Mouse (Mus musculus) urinary bladder, postnatal 25 days (tissue): ENCODE data around the gene Pde3b.
"Not testable (repeated sequence)": the region's sequence is repeated elsewhere in the genome, so short reads cannot be mapped to it uniquely, and the experiment has no call there.

Experiments used
- DNase-seq: peaks from one replicate; pipeline ENCODE4 v3.0.0; 2022; ENCODE audit warnings: low spot score

Pde3b gene

DNA sequence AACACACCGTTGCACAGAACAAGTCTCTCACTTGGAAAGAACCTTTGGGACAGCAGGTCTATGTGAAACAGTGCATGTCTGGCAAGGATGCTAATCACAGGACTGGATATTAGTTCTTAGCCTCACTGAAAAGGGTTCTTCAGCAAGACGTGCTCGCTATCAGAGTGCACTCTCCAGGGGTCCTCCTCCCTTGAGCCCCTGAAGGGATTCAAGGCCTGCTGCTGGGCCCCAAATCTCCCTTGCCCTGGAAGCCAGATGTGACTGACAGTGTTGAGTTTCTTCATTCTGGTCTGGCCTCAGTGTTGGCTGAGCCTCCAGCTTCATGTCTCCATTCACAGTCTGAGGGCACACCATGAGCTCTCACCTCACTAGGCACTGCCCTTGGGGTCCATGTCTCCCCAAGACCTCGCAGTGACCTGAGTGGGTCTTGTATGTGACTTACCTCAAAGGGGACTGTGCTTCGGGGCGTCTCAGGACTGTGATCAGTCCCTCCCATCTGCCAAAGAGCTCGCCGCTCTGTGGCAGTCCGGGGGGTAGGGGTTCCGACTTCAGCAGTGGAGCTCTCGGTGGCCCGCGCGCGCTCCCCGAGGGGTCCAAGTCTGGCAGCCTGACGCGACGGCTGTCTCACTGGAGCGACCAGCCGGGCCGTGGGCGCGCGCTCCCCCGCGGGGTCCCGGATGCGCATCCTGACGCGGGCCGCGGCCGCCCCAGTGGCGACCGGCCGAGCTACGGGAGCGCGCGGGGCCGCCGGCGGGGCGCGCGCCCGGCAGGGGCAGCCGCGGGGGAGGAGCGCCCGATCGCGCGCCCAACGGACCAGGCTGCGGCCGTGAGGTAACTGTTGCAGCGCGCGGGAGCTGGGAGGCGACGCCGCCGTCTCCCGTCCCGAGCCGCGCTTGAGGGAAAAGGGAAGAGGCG lies at the start of gene Pde3b:
Gene Pde3b (plus strand): TSS at position 861 of the 915 bp plus-strand sequence.
- peak; percentile 56 for DNase-seq

DNA sequence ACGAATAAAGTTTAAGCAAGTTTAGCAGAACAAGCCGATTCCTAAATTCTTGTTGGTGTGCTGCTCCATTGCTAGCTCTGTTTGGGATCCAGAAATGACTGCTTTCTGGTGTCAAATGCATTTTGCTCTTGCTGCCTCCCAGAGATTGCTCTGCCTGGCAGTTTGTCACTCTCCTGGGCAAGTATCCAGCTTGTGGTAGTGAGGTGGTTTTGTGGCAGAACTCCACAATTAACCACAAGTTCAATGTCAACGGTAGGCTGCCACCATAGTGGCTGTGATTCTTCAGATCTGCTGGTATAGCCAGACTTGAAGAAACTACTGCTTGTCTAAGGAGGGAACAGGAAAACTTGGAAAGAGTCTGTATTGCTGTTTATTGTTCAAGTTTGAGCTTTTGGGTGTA lies 13.0 kb upstream of the Pde3b start:
- no peak for DNase-seq

- DNase-seq: peak; percentile 31
Measured at GRCm38 (mm10) chr7:114415336-114416020, 397 bp downstream of the Pde3b start.

DNA sequence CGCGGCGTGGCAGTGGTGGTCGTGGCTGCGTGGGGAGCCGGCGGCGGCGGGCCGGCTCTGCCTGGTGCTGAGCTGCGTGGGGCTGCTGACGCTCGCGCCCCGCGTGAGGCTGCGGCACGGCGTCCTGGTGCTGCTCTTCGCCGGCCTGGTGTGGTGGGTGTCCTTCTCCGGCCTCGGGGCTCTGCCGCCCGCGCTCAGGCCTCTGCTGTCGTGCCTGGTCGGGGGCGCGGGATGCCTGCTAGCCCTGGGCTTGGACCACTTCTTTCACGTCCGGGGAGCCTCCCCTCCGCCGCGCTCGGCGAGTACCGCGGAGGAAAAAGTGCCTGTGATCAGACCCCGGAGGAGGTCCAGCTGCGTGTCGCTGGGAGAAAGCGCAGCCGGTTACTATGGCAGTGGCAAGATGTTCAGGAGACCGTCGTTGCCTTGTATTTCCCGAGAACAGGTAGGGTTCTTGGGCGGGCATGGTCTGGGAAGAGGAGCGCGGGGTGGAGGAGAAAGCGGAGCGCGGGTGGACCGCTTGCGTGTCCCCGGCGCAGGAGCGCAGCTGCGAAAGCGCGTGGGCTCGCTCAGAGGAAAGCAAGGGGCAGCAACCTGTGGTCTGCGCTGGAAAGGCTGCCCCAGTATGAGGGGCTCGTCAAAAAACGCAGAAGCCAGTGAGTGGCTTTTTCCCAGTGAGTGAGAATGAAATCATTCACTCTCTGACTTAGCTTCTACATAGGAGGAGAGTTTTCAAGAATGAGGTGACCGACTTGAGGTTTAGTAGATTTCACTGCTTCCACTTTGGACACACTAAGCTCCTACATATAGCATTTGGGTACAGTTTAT lies 1.2 kb downstream of the Pde3b start:
- peak; percentile 22 for DNase-seq

DNA sequence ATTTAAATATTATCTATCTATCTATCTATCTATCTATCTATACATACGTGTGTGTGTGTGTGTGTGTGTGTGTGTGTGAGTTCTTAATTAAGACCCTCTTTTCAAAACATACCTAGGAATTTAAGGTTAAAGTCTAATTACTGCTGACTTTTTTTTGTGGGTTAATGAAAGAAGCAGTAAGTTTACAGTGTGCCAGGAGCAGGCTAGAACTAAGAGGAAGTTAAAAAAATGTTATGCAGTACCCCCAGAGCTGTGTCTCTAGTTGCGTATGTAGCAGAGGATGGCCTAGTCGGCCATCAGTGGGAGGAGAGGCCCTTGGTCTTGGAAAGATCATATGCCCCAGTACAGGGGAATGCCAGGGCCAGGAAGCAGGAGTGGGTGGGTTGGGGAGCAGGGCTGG lies 4.2 kb downstream of the Pde3b start:
- DNase-seq: not testable (repeated sequence)

- DNase-seq: no peak
Measured at GRCm38 (mm10) chr7:114420918-114421317, 5.8 kb downstream of the Pde3b start.

- DNase-seq: no peak
Measured at GRCm38 (mm10) chr7:114422224-114422623, 7.1 kb downstream of the Pde3b start.

- DNase-seq: no peak
Measured at GRCm38 (mm10) chr7:114429768-114430167, 14.7 kb downstream of the Pde3b start.

DNA sequence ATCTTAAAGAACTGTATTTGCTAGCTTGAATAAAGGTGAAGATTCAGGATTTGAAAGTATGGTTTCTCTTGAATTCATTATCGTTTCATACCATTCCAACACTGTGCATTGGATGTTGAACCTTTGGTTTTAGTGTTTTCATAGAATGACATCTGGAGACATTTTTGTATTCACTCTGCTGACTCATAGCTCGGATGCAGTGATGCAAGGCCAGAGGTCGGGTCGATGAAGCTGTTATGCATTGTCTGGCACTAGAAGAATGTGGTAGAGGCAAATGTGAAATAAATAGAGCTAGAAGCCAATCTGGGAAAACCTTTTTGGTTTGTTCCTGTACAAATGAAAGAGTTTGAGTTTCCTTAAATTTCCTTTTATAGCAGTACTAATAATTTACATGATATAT lies 16.9 kb downstream of the Pde3b start:
- DNase-seq: no peak

GRCm38 (mm10) chr7:114439726-114440125 lies 24.6 kb downstream of the Pde3b start:
- no peak for DNase-seq

DNA sequence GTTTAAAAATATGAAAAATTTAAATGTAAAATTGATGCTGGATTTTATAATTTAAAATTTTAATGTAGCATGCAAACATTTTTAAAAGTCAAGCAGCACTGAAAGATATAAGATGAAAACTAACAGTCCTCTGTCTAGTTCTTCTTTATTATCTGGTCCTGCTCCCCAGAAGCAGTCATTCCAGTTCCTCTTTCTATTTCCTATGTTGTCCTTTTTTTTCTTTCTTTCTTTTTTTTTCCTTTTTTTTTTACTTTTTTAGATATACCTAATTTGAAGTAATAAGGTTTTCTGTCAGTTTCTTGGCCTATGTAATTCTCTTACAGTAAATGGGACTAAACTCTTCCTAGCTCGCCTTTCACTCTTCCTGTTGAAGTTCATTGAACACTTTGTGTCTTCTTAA lies 25.4 kb downstream of the Pde3b start:
- no peak for DNase-seq

DNA sequence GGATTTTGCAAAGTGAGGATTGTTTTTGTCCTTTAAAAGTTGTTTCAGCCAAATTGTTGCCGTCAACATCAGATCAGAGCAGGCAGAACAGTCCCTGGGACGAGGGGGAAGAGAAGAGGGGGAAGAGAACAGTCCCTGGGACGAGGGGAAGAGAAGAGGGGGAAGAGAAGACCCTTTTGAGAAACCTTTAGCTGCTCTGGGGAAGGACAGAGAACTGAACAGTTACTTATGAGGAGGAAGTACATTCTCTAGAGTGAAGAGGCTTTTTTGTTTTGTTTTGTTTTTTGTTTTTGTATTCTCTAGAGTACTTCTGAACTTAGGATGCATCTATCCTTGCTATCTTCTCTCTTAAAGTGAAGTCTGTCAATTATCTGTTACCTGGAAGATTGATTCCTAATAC lies 37.8 kb downstream of the Pde3b start:
- no peak for DNase-seq

DNA sequence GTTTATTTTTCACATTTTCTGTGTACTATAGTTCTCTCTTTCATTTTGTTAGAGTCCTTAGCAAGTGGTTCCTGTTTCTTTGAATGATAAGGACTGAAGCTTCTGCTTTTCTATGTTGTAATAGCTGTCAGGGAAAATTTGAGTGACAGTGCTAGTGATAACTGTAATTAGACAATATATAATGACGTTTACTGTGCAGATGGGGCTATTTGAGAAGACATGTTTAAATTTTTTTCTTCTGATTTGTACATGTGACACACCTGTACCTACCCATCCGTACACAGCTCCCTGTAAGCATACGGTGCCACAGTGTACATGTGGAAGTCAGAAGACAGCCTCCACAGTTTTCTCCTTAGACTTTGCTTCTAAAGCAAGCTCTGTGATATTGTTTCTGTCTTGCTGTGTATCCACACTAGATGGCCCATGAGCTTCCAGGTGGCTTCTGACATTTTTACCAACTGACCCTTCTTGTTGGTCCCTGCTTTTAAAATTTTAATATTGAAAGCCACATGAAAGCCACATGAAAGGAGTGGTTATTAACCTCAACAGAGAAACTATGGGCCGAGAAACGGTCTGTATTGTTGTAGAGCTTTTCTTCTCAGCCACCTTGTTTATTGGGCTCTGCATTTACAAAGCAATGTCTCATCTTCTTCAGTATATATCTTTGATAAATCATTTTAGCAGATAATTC lies 38.4 kb downstream of the Pde3b start:
- DNase-seq: no peak

DNA sequence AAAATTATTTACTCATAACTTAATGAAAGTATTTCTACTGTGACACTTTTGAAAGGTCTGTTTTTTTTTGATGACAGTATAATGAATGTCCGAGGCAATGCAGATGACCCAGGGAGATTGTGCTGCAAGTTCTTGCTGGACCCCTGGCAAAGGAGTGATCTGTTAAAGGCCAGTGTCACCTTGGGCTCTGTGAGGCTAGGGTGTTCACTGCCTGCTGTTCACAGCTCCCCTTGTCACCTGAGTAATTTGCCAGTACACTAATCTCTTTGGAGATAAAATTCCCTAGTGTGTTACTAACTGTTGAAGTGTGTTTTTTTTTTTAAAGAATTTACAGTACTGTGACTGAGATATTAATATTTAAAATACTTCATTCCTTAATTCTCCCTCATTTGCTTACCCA lies 39.8 kb downstream of the Pde3b start:
- no peak for DNase-seq

GRCm38 (mm10) chr7:114456904-114457303 lies 41.8 kb downstream of the Pde3b start:
- no peak for DNase-seq

DNA sequence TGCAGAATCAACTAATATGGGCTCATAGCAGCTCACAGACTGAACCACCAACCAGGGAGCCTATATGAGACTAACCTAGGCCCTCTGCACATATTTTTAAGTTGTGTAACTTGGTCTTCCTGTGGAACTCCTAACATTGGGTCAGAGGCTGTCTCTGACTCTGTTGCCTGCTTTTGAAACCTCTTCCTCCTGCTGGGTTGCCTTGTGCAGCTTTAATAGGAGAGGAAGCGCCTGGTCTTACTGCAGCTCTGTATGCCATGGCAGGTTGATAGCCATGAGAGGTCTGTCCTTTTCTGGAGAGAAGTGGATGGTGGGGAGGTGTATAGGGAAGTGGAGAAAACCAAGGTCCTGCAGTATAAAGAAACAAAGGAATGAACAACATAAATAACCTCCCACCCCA lies 44.8 kb downstream of the Pde3b start:
- no peak for DNase-seq

GRCm38 (mm10) chr7:114461727-114462126 lies 46.6 kb downstream of the Pde3b start:
- no peak for DNase-seq

- no peak for DNase-seq
Measured at GRCm38 (mm10) chr7:114466358-114466757, 51.3 kb downstream of the Pde3b start.

GRCm38 (mm10) chr7:114472471-114472870 lies 57.4 kb downstream of the Pde3b start:
- DNase-seq: no peak

- DNase-seq: no peak
Measured at GRCm38 (mm10) chr7:114474889-114475288, 59.8 kb downstream of the Pde3b start.

DNA sequence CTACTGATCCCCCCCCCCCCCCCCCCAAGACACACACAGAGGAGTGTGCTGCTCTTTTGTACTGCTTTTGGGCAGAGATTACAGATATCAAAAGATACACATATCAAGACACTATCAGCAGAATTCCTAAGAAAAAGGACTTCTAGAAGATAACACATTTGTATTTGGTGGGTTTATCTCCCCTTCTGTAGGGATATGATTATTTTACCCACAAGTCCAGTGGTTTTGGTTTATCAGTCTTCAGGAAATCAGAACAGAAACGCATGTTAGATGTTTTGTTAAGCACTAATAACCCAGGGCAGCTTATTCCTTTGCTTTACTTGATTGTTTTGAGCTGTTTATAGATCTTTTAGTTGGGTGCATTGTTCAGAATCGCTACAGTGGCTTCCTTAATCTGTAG lies 62.8 kb downstream of the Pde3b start:
- DNase-seq: no peak

DNA sequence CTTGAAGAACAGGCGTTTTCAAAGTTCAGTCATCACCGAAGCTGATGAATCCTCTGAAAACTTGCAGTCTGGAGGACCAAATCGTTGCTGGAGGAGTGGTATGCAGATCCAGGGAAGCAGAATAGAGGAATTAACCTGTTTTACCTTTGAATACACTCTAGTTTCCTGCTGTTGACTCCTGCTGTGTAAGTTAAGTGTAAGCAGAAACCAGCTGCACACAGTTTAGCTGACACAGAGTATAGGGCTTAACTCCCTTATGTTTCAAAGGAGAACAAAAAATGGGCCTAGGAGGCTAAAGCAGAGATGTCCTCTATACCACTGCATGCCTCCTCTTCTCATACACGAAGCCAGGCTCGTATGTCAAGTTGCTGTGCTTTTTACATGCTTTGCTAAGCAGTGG lies 63.8 kb downstream of the Pde3b start:
- no peak for DNase-seq
